Mouse (Mus musculus): ENCODE measurements around the gene 2810408A11Rik. TPM values are rescaled to one million over a fixed set of nuclear protein-coding genes. Genes with fewer than 3 reads are reported as not detected.

2810408A11Rik gene
- total and polyA plus RNA-seq, 3 experiments = 0.81 to 1.3 TPM; not detected in 1

- Histone ChIP-seq H3K79me2 (ENCODE audit: control insufficient read depth, insufficient read depth, low read length, poor library complexity) (no peaks in the 10 kb centered on the region), H3K9ac (ENCODE audit: control insufficient read depth, low read depth, low read length, poor library complexity, severe bottlenecking) (no peak overlapping the region), H3K9me3 (replicated peaks; ENCODE audit: insufficient read depth, low read length) (no peaks in the 10 kb centered on the region), H3K36me3 (ENCODE audit: control insufficient read depth in 1 of 2, insufficient read depth in 2 of 2, low read length in 2 of 2) (peaks cover 0 to 36% of the 10 kb centered on the region in 2 experiments; a peak in 2 of 4 replicates), H3K27ac (ENCODE audit: control insufficient read depth, low read depth, low read length) (no peak overlapping the region), H3K27me3 (ENCODE audit: control insufficient read depth in 1 of 2, insufficient read depth in 2 of 2, low read length in 2 of 2) (no peaks in the 10 kb centered on the region; a peak in 1 of 4 replicates), H3K4me1 (ENCODE audit: control insufficient read depth in 1 of 2, insufficient read depth in 2 of 2, low read length in 2 of 2) (peaks cover 9 to 37% of the 10 kb centered on the region in 2 experiments; a peak in 3 of 4 replicates), H3K4me3 (ENCODE audit: control insufficient read depth in 1 of 2, insufficient read depth in 1 of 2, low read depth in 2 of 2, low read length in 2 of 2) (no peak overlapping the region)
- TF ChIP-seq BHLHE40 (IDR thresholded peaks at IDR 0.05; ENCODE audit: borderline replicate concordance, low read depth, low read length) (no peak), SIN3A (IDR thresholded peaks at IDR 0.05; ENCODE audit: low read length) (no peak; the same call in 1 of the 2 replicates), ZMIZ1 (IDR thresholded peaks at IDR 0.05; ENCODE audit: low read depth, low read length) (no peak), MXI1 (IDR thresholded peaks at IDR 0.05; ENCODE audit: low read depth, low read length) (no peak), GABPA (IDR thresholded peaks at IDR 0.05; ENCODE audit: low read depth, low read length) (no peak), MYC (IDR thresholded peaks at IDR 0.05; ENCODE audit: low read depth, low read length) (no peak), POLR2AphosphoS5 (IDR thresholded peaks at IDR 0.05; ENCODE audit: borderline replicate concordance, low read depth, low read length) (no peak), NELFE (IDR thresholded peaks at IDR 0.05; ENCODE audit: low read depth, low read length) (no peak), ETS1 (IDR thresholded peaks at IDR 0.05; ENCODE audit: low read depth, low read length) (no peak), GATA1 (IDR thresholded peaks at IDR 0.05; ENCODE audit: low read depth, low read length) (no peak), CHD1 (IDR thresholded peaks at IDR 0.05; ENCODE audit: low read depth, low read length) (no peak), ELF1 (IDR thresholded peaks at IDR 0.05; ENCODE audit: low read depth, low read length) (no peak), KAT2A (conservative IDR thresholded peaks at IDR 0.05; ENCODE audit: low read depth, low read length) (no peak), MAFK (IDR thresholded peaks at IDR 0.05; ENCODE audit: borderline replicate concordance, low read depth, low read length) (no peak), ZC3H11A (IDR thresholded peaks at IDR 0.05; ENCODE audit: low read depth, low read length) (no peak), JUND (IDR thresholded peaks at IDR 0.05; ENCODE audit: low read depth, low read length) (no peak), MEF2A (IDR thresholded peaks at IDR 0.05; ENCODE audit: extremely low read depth, insufficient replicate concordance, low read depth, low read length, poor library complexity, severe bottlenecking) (no peak), SMC3 (IDR thresholded peaks at IDR 0.05; ENCODE audit: low read depth, low read length) (no peak)
- no peak for DNase-seq (ENCODE audit: low read depth, low spot score)
Observed at GRCm38 (mm10) chr11:69933066-69933465, 32.3 kb upstream of the 2810408A11Rik start.

- Histone ChIP-seq H3K79me2 (ENCODE audit: control insufficient read depth, insufficient read depth, low read length, poor library complexity) (no peaks in the 10 kb centered on the region), H3K36me3 (ENCODE audit: control insufficient read depth in 1 of 2, insufficient read depth in 2 of 2, low read length in 2 of 2) (peaks cover 0 to 36% of the 10 kb centered on the region in 2 experiments; a peak in 2 of 4 replicates), H3K27me3 (ENCODE audit: control insufficient read depth in 1 of 2, insufficient read depth in 2 of 2, low read length in 2 of 2) (no peaks in the 10 kb centered on the region), H3K4me3 (ENCODE audit: control insufficient read depth in 1 of 2, insufficient read depth in 1 of 2, low read depth in 2 of 2, low read length in 2 of 2) (peak overlapping the region in 1 of 2 experiments; percentile 47; a peak in 2 of 4 replicates), H3K9me3 (replicated peaks; ENCODE audit: insufficient read depth, low read length) (no peaks in the 10 kb centered on the region), H3K4me1 (ENCODE audit: control insufficient read depth in 1 of 2, insufficient read depth in 2 of 2, low read length in 2 of 2) (peaks cover 9 to 37% of the 10 kb centered on the region in 2 experiments; a peak in 3 of 4 replicates), H3K9ac (ENCODE audit: control insufficient read depth, low read depth, low read length, poor library complexity, severe bottlenecking) (peak overlapping the region; percentile 56), H3K27ac (ENCODE audit: control insufficient read depth, low read depth, low read length) (peak overlapping the region; percentile 99)
- no peak for TF ChIP-seq TCF12 (IDR thresholded peaks at IDR 0.05; ENCODE audit: low read depth, low read length)
- TF ChIP-seq RAD21 (IDR thresholded peaks at IDR 0.05; ENCODE audit: low read depth, low read length) = peak; percentile 3; the same call in 1 of the 2 replicates
- TF ChIP-seq GABPA (IDR thresholded peaks at IDR 0.05; ENCODE audit: low read depth, low read length) = no peak
- TF ChIP-seq MEF2A (IDR thresholded peaks at IDR 0.05; ENCODE audit: extremely low read depth, insufficient replicate concordance, low read depth, low read length, poor library complexity, severe bottlenecking) = no peak
- no peak for TF ChIP-seq ZMIZ1 (IDR thresholded peaks at IDR 0.05; ENCODE audit: low read depth, low read length)
- no peak for TF ChIP-seq MXI1 (IDR thresholded peaks at IDR 0.05; ENCODE audit: low read depth, low read length)
- TF ChIP-seq TAL1 (IDR thresholded peaks at IDR 0.05; ENCODE audit: low read length) = no peak
- peak; percentile 39 to 66 (median 47) for TF ChIP-seq CTCF (IDR thresholded peaks at IDR 0.05 in 2 of 3, conservative IDR thresholded peaks at IDR 0.05 in 1 of 3; ENCODE audit: control insufficient read depth in 1 of 3, insufficient read depth in 1 of 3, low read depth in 2 of 3, low read length in 3 of 3, poor library complexity in 1 of 3, severe bottlenecking in 1 of 3)
- no peak for TF ChIP-seq MAZ (IDR thresholded peaks at IDR 0.05; ENCODE audit: low read depth, low read length)
- TF ChIP-seq RCOR1 (IDR thresholded peaks at IDR 0.05; ENCODE audit: low read depth, low read length) = no peak
- no peak for TF ChIP-seq ZKSCAN1 (IDR thresholded peaks at IDR 0.05; ENCODE audit: low read depth, low read length)
- no peak for TF ChIP-seq HCFC1 (IDR thresholded peaks at IDR 0.05; ENCODE audit: low read depth, low read length)
- no peak for TF ChIP-seq MAX (IDR thresholded peaks at IDR 0.05; ENCODE audit: low read length)
- TF ChIP-seq MYC (IDR thresholded peaks at IDR 0.05; ENCODE audit: low read depth, low read length) = no peak
- TF ChIP-seq ETS1 (IDR thresholded peaks at IDR 0.05; ENCODE audit: low read depth, low read length) = no peak
- DNase-seq (ENCODE audit: low read depth, low spot score) = peak; percentile 59
Observed at GRCm38 (mm10) chr11:69932254-69932653, 31.5 kb upstream of the 2810408A11Rik start.
